Mouse (Mus musculus): ENCODE data around the gene Itm2c.

DNA sequence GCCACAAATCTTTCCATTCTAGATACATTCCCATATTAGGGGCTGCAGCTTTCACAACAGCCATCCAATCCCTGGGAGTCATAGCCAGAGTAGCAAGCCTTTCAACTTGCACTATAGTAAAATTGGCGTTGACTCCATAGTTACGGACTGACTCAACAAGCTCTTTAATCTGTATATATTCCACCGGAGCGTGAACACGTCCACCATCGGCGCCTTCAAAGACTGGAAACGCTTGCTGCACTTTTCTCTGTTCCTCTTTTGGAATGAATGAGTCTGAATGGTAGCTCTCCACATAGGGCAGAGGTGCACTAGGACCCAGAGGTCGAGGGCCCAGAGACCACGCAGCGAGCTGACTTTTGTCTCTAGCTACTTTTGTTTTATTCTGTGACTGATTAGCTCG is 12.1 kb upstream of the Itm2c start:
- TF ChIP-seq CTCF (IDR thresholded peaks at IDR 0.05; ENCODE audit: borderline replicate concordance, insufficient read depth, low read length) (no peak), POLR2A (IDR thresholded peaks at IDR 0.05; ENCODE audit: low read depth, low read length) (no peak)

Measured in embryonic fibroblast, embryonic 13.5 days (primary cell).